36 mouse cellular contexts compared by ENCODE assay signal in genomic region chr17:17655829-17656176, GRCm38 (mm10). TPM values are rescaled to one million over a fixed set of nuclear protein-coding genes. Genes with fewer than 3 reads are reported as not detected.
"Had no signal": no experiment of that assay in that cellular context is flagged by ENCODE, and none has a peak within 500 bp of the region (broad histone marks: within the 10 kb centered on the region; RNA-seq: fewer than 3 reads in every experiment).

No protein-coding gene starts in this region.

- H3K36me3 ChIP-seq: heart, embryonic 15.5 days; hindbrain, embryonic 10.5 days; hindbrain, embryonic 12.5 days; intestine, embryonic 15.5 days; limb, embryonic 10.5 days; limb, embryonic 12.5 days; liver, embryonic 13.5 days had no signal

- H3K27me3 ChIP-seq: heart, embryonic 15.5 days; hindbrain, embryonic 12.5 days; intestine, embryonic 15.5 days; limb, embryonic 12.5 days; liver, embryonic 13.5 days had no signal

- H3K27ac ChIP-seq: gastrocnemius, adult 2 months; heart, embryonic 15.5 days; hindbrain, embryonic 10.5 days; hindbrain, embryonic 12.5 days; hindbrain, embryonic 14.5 days; intestine, embryonic 15.5 days; layer of hippocampus, adult 2 months; left cerebral cortex, adult 2 months; limb, embryonic 10.5 days; limb, embryonic 12.5 days; liver, embryonic 13.5 days had no signal

- H3K4me1 ChIP-seq: heart, embryonic 15.5 days; hindbrain, embryonic 12.5 days; intestine, embryonic 15.5 days; liver, embryonic 13.5 days had no signal

- DNase-seq: gastrocnemius, adult 2 months; gastrocnemius, postnatal 10 days; gastrocnemius, postnatal 25 days; heart, adult 18-20 months; heart, postnatal 14 days; heart, postnatal 36 days; kidney, adult 18-20 months; kidney, adult 8-10 months; kidney, postnatal 10 days; kidney, postnatal 25 days; kidney, postnatal 4 days; liver; liver, embryonic 13.5 days had no signal

- H3K9ac ChIP-seq: heart, embryonic 15.5 days; hindbrain, embryonic 12.5 days; hindbrain, embryonic 14.5 days; intestine, embryonic 15.5 days; liver, embryonic 13.5 days had no signal

- H3K9me3 ChIP-seq: heart, embryonic 15.5 days; hindbrain, embryonic 10.5 days; hindbrain, embryonic 12.5 days; intestine, embryonic 15.5 days; limb, embryonic 10.5 days; liver, embryonic 13.5 days had no signal

- H3K4me3 ChIP-seq: gastrocnemius, adult 2 months; hindbrain, embryonic 10.5 days; hindbrain, embryonic 12.5 days; intestine, embryonic 15.5 days; layer of hippocampus, adult 2 months; left cerebral cortex, adult 2 months; liver, embryonic 13.5 days had no signal

- ATAC-seq: hindbrain, embryonic 16.5 days; inflammation-experienced regulatory T-cells, adult 6 months; intestine, embryonic 15.5 days; intestine, postnatal 0 days had no signal

- H3K4me2 ChIP-seq: hindbrain, embryonic 12.5 days; hindbrain, embryonic 14.5 days; intestine, embryonic 15.5 days; liver, embryonic 13.5 days had no signal

RNA-seq across cellular contexts. Expression of gene Vmn2r90, which starts 47.7 kb away (rescaled TPM):
- total RNA-seq: gastrocnemius, adult 2 months; gastrocnemius, postnatal 10 days; gastrocnemius, postnatal 25 days; gastrocnemius, postnatal 4 days; heart, adult 18-20 months; heart, adult 8-10 months; heart, postnatal 14 days; heart, postnatal 36 days; layer of hippocampus, adult 2 months; layer of hippocampus, postnatal 10 days; left cerebral cortex, postnatal 14 days had no signal
- polyA plus RNA-seq: frontal cortex, adult 2 months; heart, embryonic 11.5 days; heart, embryonic 15.5 days; heart, postnatal 0 days; hindbrain, embryonic 10.5 days; hindbrain, embryonic 12.5 days; hindbrain, embryonic 14.5 days; hindbrain, embryonic 16.5 days; intestine, embryonic 15.5 days; intestine, postnatal 0 days; kidney, embryonic 14.5 days; kidney, embryonic 16.5 days; limb, embryonic 10.5 days; limb, embryonic 12.5 days; limb, embryonic 14.5 days; liver, embryonic 11.5 days; liver, embryonic 13.5 days had no signal
